15 mouse cellular contexts compared by ENCODE assay signal in the genomic region with DNA sequence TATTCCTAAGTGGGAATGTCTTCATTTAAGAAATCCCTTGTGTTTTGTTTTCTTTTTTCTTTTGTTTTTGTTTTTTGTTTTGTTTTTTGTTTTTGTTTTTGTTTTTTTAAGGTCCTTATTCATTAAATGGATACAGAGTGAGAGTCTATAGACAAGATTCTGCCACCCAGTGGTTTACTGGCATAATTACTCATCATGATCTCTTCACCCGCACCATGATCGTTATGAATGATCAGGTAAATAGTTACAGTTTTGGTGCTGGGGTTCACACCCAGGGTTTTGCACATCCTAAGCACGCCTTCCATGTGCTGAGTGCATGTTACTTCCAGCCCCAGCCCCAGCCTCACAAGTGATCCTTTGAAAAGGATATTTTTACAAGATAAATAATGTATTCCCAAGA.
DNase-seq lines count a peak whose midpoint lies in the region; ATAC-seq and TF ChIP-seq lines count a peak whose summit lies in the region.
"Had no signal": no experiment of that assay in that cellular context is flagged by ENCODE, and none has a peak within 500 bp of the region (broad histone marks: within the 10 kb centered on the region; RNA-seq: fewer than 3 reads in every experiment).

No protein-coding gene starts in this region.

- H3K27me3 ChIP-seq in forebrain, embryonic 15.5 days = no peaks in the 10 kb centered on the region
- no peaks in the 10 kb centered on the region for H3K27me3 ChIP-seq in forebrain, embryonic 13.5 days
- H3K27me3 ChIP-seq: embryonic facial prominence, embryonic 13.5 days; hindbrain, embryonic 13.5 days; liver, embryonic 15.5 days; neural tube, embryonic 13.5 days had no signal

- H3K4me1 ChIP-seq in forebrain, embryonic 15.5 days = peaks cover 25% of the 10 kb centered on the region
- H3K4me1 ChIP-seq in forebrain, embryonic 13.5 days = peaks cover 14% of the 10 kb centered on the region
- H3K4me1 ChIP-seq: embryonic facial prominence, embryonic 13.5 days had no signal

- no peak for DNase-seq in left cerebral cortex, adult 2 months (ENCODE audit: extremely low spot score in 1 of 2, low spot score in 2 of 2)
- DNase-seq in left cerebral cortex, postnatal 25 days (ENCODE audit: low spot score in 2 of 2) = no peak
- DNase-seq in A20 (ENCODE audit: low read depth, low spot score) (peak; percentile 28), adipocyte (ENCODE audit: low spot score) (peak; percentile 29)
- no peak for DNase-seq in left cerebral cortex, adult 8-10 months (ENCODE audit: low spot score in 2 of 2)
- DNase-seq: cerebellum, adult 9-11 months; right cerebral cortex, postnatal 14 days; thymus, postnatal 4 days had no signal

- H3K9me3 ChIP-seq in forebrain, embryonic 15.5 days = no peaks in the 10 kb centered on the region
- H3K9me3 ChIP-seq in forebrain, embryonic 13.5 days (replicated peaks) = no peaks in the 10 kb centered on the region
- H3K9me3 ChIP-seq: embryonic facial prominence, embryonic 13.5 days; hindbrain, embryonic 13.5 days; liver, embryonic 15.5 days; neural tube, embryonic 13.5 days had no signal

- peak; percentile 61 for TF ChIP-seq CTCF in left cerebral cortex, adult 2 months (IDR thresholded peaks at IDR 0.05)

- H3K27ac ChIP-seq in forebrain, embryonic 15.5 days (replicated peaks) = no peak overlapping the region
- no peak overlapping the region for H3K27ac ChIP-seq in forebrain, embryonic 13.5 days
- no peak overlapping the region for H3K27ac ChIP-seq in left cerebral cortex, adult 2 months
- H3K27ac ChIP-seq: embryonic facial prominence, embryonic 13.5 days; hindbrain, embryonic 13.5 days; liver, embryonic 15.5 days; neural tube, embryonic 13.5 days had no signal

- H3K4me2 ChIP-seq in forebrain, embryonic 15.5 days (replicated peaks) = no peak overlapping the region
- no peak overlapping the region for H3K4me2 ChIP-seq in forebrain, embryonic 13.5 days
- H3K4me2 ChIP-seq: embryonic facial prominence, embryonic 13.5 days; hindbrain, embryonic 13.5 days; liver, embryonic 15.5 days; neural tube, embryonic 13.5 days had no signal

- no peak overlapping the region for H3K4me3 ChIP-seq in forebrain, embryonic 15.5 days
- no peak overlapping the region for H3K4me3 ChIP-seq in forebrain, embryonic 13.5 days
- no peak overlapping the region for H3K4me3 ChIP-seq in left cerebral cortex, adult 2 months
- H3K4me3 ChIP-seq: embryonic facial prominence, embryonic 13.5 days; hindbrain, embryonic 13.5 days; liver, embryonic 15.5 days; neural tube, embryonic 13.5 days had no signal

- intact Hi-C loops in left cerebral cortex, adult 2 months (cut with DNase I) = loop anchor here (2.0 to 5.0 kb wide), 2 partner anchors 308 to 365 kb away; no protein-coding TSS in a partner anchor
- intact Hi-C loops in left cerebral cortex, postnatal 25 days (cut with DNase I) = no loop called here

- 0 out of 2 replicates have a peak, but pooled peaks have one; percentile 11 for ATAC-seq in forebrain, embryonic 15.5 days (replicated peaks)
- ATAC-seq in forebrain, embryonic 13.5 days = no peak
- no peak for ATAC-seq in megakaryocyte, adult 5-6 weeks (ENCODE audit: poor library complexity, severe bottlenecking)

- H3K9ac ChIP-seq in forebrain, embryonic 15.5 days (replicated peaks) = no peak overlapping the region
- no peak overlapping the region for H3K9ac ChIP-seq in forebrain, embryonic 13.5 days
- H3K9ac ChIP-seq: embryonic facial prominence, embryonic 13.5 days; hindbrain, embryonic 13.5 days; liver, embryonic 15.5 days; neural tube, embryonic 13.5 days had no signal

- H3K36me3 ChIP-seq in forebrain, embryonic 15.5 days = peaks cover 26% of the 10 kb centered on the region
- H3K36me3 ChIP-seq in forebrain, embryonic 13.5 days (ENCODE audit: poor library complexity, severe bottlenecking) = peaks cover 25% of the 10 kb centered on the region

- whole genome bisulfite sequencing in forebrain, embryonic 15.5 days = 76% methylated on average over 3 of the region's 3 CpGs
- WGBS in forebrain, embryonic 13.5 days = 74% methylated on average over 3 of the region's 3 CpGs

Comparison
In these comparisons a context has a peak if more than half of its experiments do, and no peak if none do; other contexts are left out.
1. DNase-seq: peak in A20 (single experiment) and adipocyte (single experiment); none in left cerebral cortex, adult 2 months (0 of 2), left cerebral cortex, postnatal 25 days (0 of 2) and left cerebral cortex, adult 8-10 months (0 of 2).